Mouse (Mus musculus) megakaryocyte, adult 5-6 weeks (primary cell): ENCODE measurements at regions not wholly inside any gene's neighbourhood (a gene's known extent, or its start where the extent isn't known, plus 50 kb on each side); places are given as distances from the start of the nearest gene placed in this dataset.
"Not testable (repeated sequence)": the region's sequence is repeated elsewhere in the genome, so short reads cannot be mapped to it uniquely, and the experiment has no call there.

Source experiments
- ATAC-seq: 2 replicates; pipeline ENCODE4 v1.8.0; 2016; ENCODE audit warnings: mild to moderate bottlenecking, inconsistent platforms; ENCODE audit not compliant: poor library complexity, severe bottlenecking

GRCm38 (mm10) chr15:3171774-3172173, 96.6 kb upstream of the Selenop start:
- peak; percentile 46 for ATAC-seq

- peak; percentile 92 for ATAC-seq
These were observed 94.3 kb upstream of the Selenop start for GRCm38 (mm10) chr15:3174072-3174471.

GRCm38 (mm10) chr15:3174848-3175247, 93.5 kb upstream of the Selenop start:
- peak; percentile 64 for ATAC-seq

- ATAC-seq = peak; percentile 90
These were observed 66.3 kb upstream of the Selenop start for GRCm38 (mm10) chr15:3201912-3202653.

GRCm38 (mm10) chr15:3205522-3205921, 62.8 kb upstream of the Selenop start:
- no peak for ATAC-seq

GRCm38 (mm10) chr15:3206076-3206475, 62.3 kb upstream of the Selenop start:
- ATAC-seq = not testable (repeated sequence)

- ATAC-seq = peak; percentile 79
These were observed 54.6 kb upstream of the Selenop start for GRCm38 (mm10) chr15:3213721-3214120.

GRCm38 (mm10) chr15:3215201-3215600, 53.1 kb upstream of the Selenop start:
- no peak for ATAC-seq
